Mouse (Mus musculus): Measurements from ENCODE around the gene Igf1. TPM values are rescaled to one million over a fixed set of nuclear protein-coding genes. Genes with fewer than 3 reads are reported as not detected.

Igf1 gene
- polyA plus RNA-seq, 1 experiment from 2014 or later: 5.3 TPM

GRCm38 (mm10) chr10:87844917-87845552, 13.0 kb upstream of the Igf1 start:
- no peak overlapping the region for H3K4me3 ChIP-seq (replicated peaks)
- H3K27ac ChIP-seq: no peak overlapping the region
- no peak overlapping the region for H3K9ac ChIP-seq (replicated peaks)
- no peak overlapping the region for H3K4me2 ChIP-seq (replicated peaks)
- no peaks in the 10 kb centered on the region for H3K27me3 ChIP-seq
- H3K4me1 ChIP-seq (replicated peaks): 0 out of 2 replicates have a peak, but pooled peaks cover 3% of the 10 kb centered on the region
- H3K36me3 ChIP-seq: no peaks in the 10 kb centered on the region
- no peak for ATAC-seq
- H3K9me3 ChIP-seq: no peaks in the 10 kb centered on the region
- whole genome bisulfite sequencing: 57% methylated on average over 8 of the region's 8 CpGs

GRCm38 (mm10) chr10:87847882-87848281, 10.2 kb upstream of the Igf1 start:
- no peaks in the 10 kb centered on the region for H3K36me3 ChIP-seq
- no peak for ATAC-seq
- H3K27ac ChIP-seq: no peak overlapping the region
- H3K4me1 ChIP-seq (replicated peaks): 0 out of 2 replicates have a peak, but pooled peaks cover 3% of the 10 kb centered on the region
- no peak overlapping the region for H3K4me2 ChIP-seq (replicated peaks)
- H3K9me3 ChIP-seq: no peaks in the 10 kb centered on the region
- no peaks in the 10 kb centered on the region for H3K27me3 ChIP-seq
- 69% methylated on average over 4 of the region's 4 CpGs for WGBS
- H3K9ac ChIP-seq (replicated peaks): no peak overlapping the region
- H3K4me3 ChIP-seq (replicated peaks): no peak overlapping the region

- H3K9ac ChIP-seq (replicated peaks): no peak overlapping the region
- no peaks in the 10 kb centered on the region for H3K36me3 ChIP-seq
- H3K9me3 ChIP-seq: no peaks in the 10 kb centered on the region
- ATAC-seq: no peak
- no peak overlapping the region for H3K4me2 ChIP-seq (replicated peaks)
- no peaks in the 10 kb centered on the region for H3K27me3 ChIP-seq
- 68% methylated on average over 2 of the region's 2 CpGs for WGBS
- H3K4me1 ChIP-seq (replicated peaks): 0 out of 2 replicates have a peak, but pooled peaks cover 3% of the 10 kb centered on the region
- H3K27ac ChIP-seq: no peak overlapping the region
- H3K4me3 ChIP-seq (replicated peaks): no peak overlapping the region
Measured at GRCm38 (mm10) chr10:87848419-87848818, 9.6 kb upstream of the Igf1 start.

GRCm38 (mm10) chr10:87851492-87851891, 6.6 kb upstream of the Igf1 start:
- Histone ChIP-seq H3K9ac (replicated peaks) (no peak overlapping the region), H3K9me3 (no peaks in the 10 kb centered on the region), H3K4me2 (replicated peaks) (no peak overlapping the region), H3K27ac (no peak overlapping the region), H3K4me3 (replicated peaks) (no peak overlapping the region), H3K27me3 (no peaks in the 10 kb centered on the region), H3K36me3 (no peaks in the 10 kb centered on the region), H3K4me1 (replicated peaks) (no peaks in the 10 kb centered on the region)
- ATAC-seq: no peak
- WGBS: 64% methylated on average over 3 of the region's 3 CpGs

- peaks cover 3% of the 10 kb centered on the region; the same call in 1 of the 2 replicates for H3K27me3 ChIP-seq
- no peak overlapping the region for H3K27ac ChIP-seq
- H3K4me1 ChIP-seq (replicated peaks): peaks cover 21% of the 10 kb centered on the region
- no peak overlapping the region for H3K4me3 ChIP-seq (replicated peaks)
- H3K9ac ChIP-seq (replicated peaks): no peak overlapping the region
- ATAC-seq: no peak
- no peaks in the 10 kb centered on the region for H3K36me3 ChIP-seq
- no peaks in the 10 kb centered on the region for H3K9me3 ChIP-seq
- H3K4me2 ChIP-seq (replicated peaks): no peak overlapping the region
- WGBS: under 1% methylated on average over 5 of the region's 5 CpGs
Measured at GRCm38 (mm10) chr10:87854408-87854807, 3.7 kb upstream of the Igf1 start.

- 84% methylated on average over 13 of the region's 13 CpGs for WGBS
- Histone ChIP-seq H3K27me3 (peaks cover 3% of the 10 kb centered on the region; the same call in 1 of the 2 replicates), H3K4me2 (replicated peaks) (no peak overlapping the region), H3K4me3 (replicated peaks) (no peak overlapping the region), H3K4me1 (replicated peaks) (peaks cover 26% of the 10 kb centered on the region), H3K27ac (no peak overlapping the region), H3K9me3 (no peaks in the 10 kb centered on the region), H3K9ac (replicated peaks) (no peak overlapping the region; the same call in 1 of the 2 replicates), H3K36me3 (no peaks in the 10 kb centered on the region)
- ATAC-seq: no peak
Measured at GRCm38 (mm10) chr10:87855423-87856122, 2.5 kb upstream of the Igf1 start.

GRCm38 (mm10) chr10:87857215-87857955, 680 bp upstream of the Igf1 start:
- Histone ChIP-seq H3K9me3 (no peaks in the 10 kb centered on the region), H3K36me3 (no peaks in the 10 kb centered on the region), H3K4me1 (replicated peaks) (peaks cover 33% of the 10 kb centered on the region), H3K4me3 (replicated peaks) (no peak overlapping the region), H3K27me3 (peaks cover 3% of the 10 kb centered on the region; the same call in 1 of the 2 replicates), H3K27ac (no peak overlapping the region), H3K4me2 (replicated peaks) (no peak overlapping the region), H3K9ac (replicated peaks) (no peak overlapping the region)
- WGBS: 57% methylated on average over 8 of the region's 8 CpGs
- ATAC-seq: no peak

- Histone ChIP-seq H3K9me3 (no peaks in the 10 kb centered on the region), H3K36me3 (no peaks in the 10 kb centered on the region), H3K9ac (replicated peaks) (no peak overlapping the region), H3K4me3 (replicated peaks) (peak overlapping the region; percentile 43), H3K4me1 (replicated peaks) (peaks cover 33% of the 10 kb centered on the region), H3K4me2 (replicated peaks) (peak overlapping the region; percentile 69), H3K27me3 (peaks cover 3% of the 10 kb centered on the region; the same call in 1 of the 2 replicates), H3K27ac (no peak overlapping the region)
- no peak for ATAC-seq
- 46% methylated on average over 6 of the region's 6 CpGs for WGBS
Measured at GRCm38 (mm10) chr10:87858939-87859338, 874 bp downstream of the Igf1 start.

GRCm38 (mm10) chr10:87859453-87859852, 1.4 kb downstream of the Igf1 start:
- peaks cover 6% of the 10 kb centered on the region; the same call in 1 of the 2 replicates for H3K27me3 ChIP-seq
- no peak for ATAC-seq
- H3K27ac ChIP-seq: no peak overlapping the region
- peaks cover 33% of the 10 kb centered on the region for H3K4me1 ChIP-seq (replicated peaks)
- H3K9me3 ChIP-seq: no peaks in the 10 kb centered on the region
- 16% methylated on average over 10 of the region's 10 CpGs for WGBS
- peak overlapping the region; percentile 43 for H3K4me3 ChIP-seq (replicated peaks)
- no peaks in the 10 kb centered on the region for H3K36me3 ChIP-seq
- 0 out of 2 replicates have a peak overlapping the region, but pooled peaks have one; percentile 4 for H3K9ac ChIP-seq (replicated peaks)
- H3K4me2 ChIP-seq (replicated peaks): peak overlapping the region; percentile 69

- WGBS: 2% methylated on average over 30 of the region's 30 CpGs
- peak overlapping the region; percentile 27; the same call in 1 of the 2 replicates for H3K27ac ChIP-seq
- H3K4me1 ChIP-seq (replicated peaks): peaks cover 33% of the 10 kb centered on the region
- peak overlapping the region; percentile 49 for H3K9ac ChIP-seq (replicated peaks)
- peak; percentile 65 for ATAC-seq
- no peaks in the 10 kb centered on the region for H3K9me3 ChIP-seq
- peaks cover 7% of the 10 kb centered on the region; the same call in 1 of the 2 replicates for H3K27me3 ChIP-seq
- peak overlapping the region; percentile 43 for H3K4me3 ChIP-seq (replicated peaks)
- H3K36me3 ChIP-seq: no peaks in the 10 kb centered on the region
- peak overlapping the region; percentile 69 for H3K4me2 ChIP-seq (replicated peaks)
Measured at GRCm38 (mm10) chr10:87860181-87861103, 2.4 kb downstream of the Igf1 start.

GRCm38 (mm10) chr10:87861104-87861455, 3.0 kb downstream of the Igf1 start:
- WGBS: 65% methylated on average over 6 of the region's 6 CpGs
- 0 out of 2 replicates have a peak overlapping the region, but pooled peaks have one; percentile 49 for H3K9ac ChIP-seq (replicated peaks)
- ATAC-seq: 0 out of 2 replicates have a peak, but pooled peaks have one; percentile 6
- no peaks in the 10 kb centered on the region for H3K36me3 ChIP-seq
- H3K27ac ChIP-seq: 0 out of 2 replicates have a peak overlapping the region, but pooled peaks have one; percentile 27
- H3K27me3 ChIP-seq: peaks cover 7% of the 10 kb centered on the region; the same call in 1 of the 2 replicates
- H3K4me3 ChIP-seq (replicated peaks): peak overlapping the region; percentile 43
- H3K4me2 ChIP-seq (replicated peaks): peak overlapping the region; percentile 69
- H3K4me1 ChIP-seq (replicated peaks): peaks cover 33% of the 10 kb centered on the region
- no peaks in the 10 kb centered on the region for H3K9me3 ChIP-seq
